Mouse (Mus musculus) kidney, embryonic 16.5 days (tissue): Measurements from ENCODE around the gene Epha4. TPM values are rescaled to one million over a fixed set of nuclear protein-coding genes. Genes with fewer than 3 reads are reported as not detected.

ENCODE experiments used
- ATAC-seq: fragments of 200-750 bp; cut with Nextera tagmentation; 2 replicates; pipeline ENCODE4 v1.8.0; 2017; ENCODE audit warnings: moderate TSS enrichment; ENCODE audit not compliant: low FRiP score, low TSS enrichment
- H3K27ac ChIP-seq: fragments of 300-500 bp; sonication (generic); 2 replicates; pipeline ENCODE4 v1.5.1; 2014; ENCODE audit warnings: low read length
- H3K27me3 ChIP-seq: fragments of 300-500 bp; sonication (generic); 2 replicates; pipeline ENCODE4 v1.6.1; 2014; ENCODE audit warnings: low read length, control low read depth, mixed read lengths; ENCODE audit not compliant: insufficient read depth
- H3K36me3 ChIP-seq: fragments of 300-500 bp; sonication (generic); 2 replicates; pipeline ENCODE4 v1.6.1; 2014; ENCODE audit warnings: low read length, control low read depth, mixed read lengths; ENCODE audit not compliant: insufficient read depth
- H3K4me1 ChIP-seq: fragments of 300-500 bp; sonication (generic); 2 replicates; pipeline ENCODE4 v1.6.1; 2014; ENCODE audit warnings: low read length, control low read depth, mixed read lengths; ENCODE audit not compliant: insufficient read depth
- H3K4me2 ChIP-seq: fragments of 300-500 bp; sonication (generic); replicated peaks from 2 replicates; pipeline ENCODE4 v1.6.1; 2014; ENCODE audit warnings: low read depth, low read length
- H3K4me3 ChIP-seq: fragments of 300-500 bp; sonication (generic); 2 replicates; pipeline ENCODE4 v1.5.1; 2014; ENCODE audit warnings: mild to moderate bottlenecking, low read length
- H3K9ac ChIP-seq: fragments of 300-500 bp; sonication (generic); replicated peaks from 2 replicates; pipeline ENCODE4 v1.6.1; 2014; ENCODE audit warnings: low read length
- H3K9me3 ChIP-seq: fragments of 300-500 bp; sonication (generic); 2 replicates; pipeline ENCODE4 v1.6.1; 2016; ENCODE audit warnings: low read length, control low read depth
- whole genome bisulfite sequencing: fragments of 180-500 bp; shearing (Covaris S2); extraction: QIAGEN DNeasy Blood & Tissue Kit; methylation state at CpG from one replicate; pipeline ENCODE4 v1.1.7; 2014; 5-methylcytosine and 5-hydroxymethylcytosine counted together
- polyA plus RNA-seq: library from polyadenylated mRNA; unstranded; fragments of >200 nt; fragmentation: Nextera tagmentation; extraction: Ambion mirVana; gene quantifications from 2 replicates; pipeline ENCODE4 v1.2.1, GENCODE M21; 2015

Epha4 gene
- polyA plus RNA-seq, 1 experiment from 2014 or later, result 17.0 TPM

DNA sequence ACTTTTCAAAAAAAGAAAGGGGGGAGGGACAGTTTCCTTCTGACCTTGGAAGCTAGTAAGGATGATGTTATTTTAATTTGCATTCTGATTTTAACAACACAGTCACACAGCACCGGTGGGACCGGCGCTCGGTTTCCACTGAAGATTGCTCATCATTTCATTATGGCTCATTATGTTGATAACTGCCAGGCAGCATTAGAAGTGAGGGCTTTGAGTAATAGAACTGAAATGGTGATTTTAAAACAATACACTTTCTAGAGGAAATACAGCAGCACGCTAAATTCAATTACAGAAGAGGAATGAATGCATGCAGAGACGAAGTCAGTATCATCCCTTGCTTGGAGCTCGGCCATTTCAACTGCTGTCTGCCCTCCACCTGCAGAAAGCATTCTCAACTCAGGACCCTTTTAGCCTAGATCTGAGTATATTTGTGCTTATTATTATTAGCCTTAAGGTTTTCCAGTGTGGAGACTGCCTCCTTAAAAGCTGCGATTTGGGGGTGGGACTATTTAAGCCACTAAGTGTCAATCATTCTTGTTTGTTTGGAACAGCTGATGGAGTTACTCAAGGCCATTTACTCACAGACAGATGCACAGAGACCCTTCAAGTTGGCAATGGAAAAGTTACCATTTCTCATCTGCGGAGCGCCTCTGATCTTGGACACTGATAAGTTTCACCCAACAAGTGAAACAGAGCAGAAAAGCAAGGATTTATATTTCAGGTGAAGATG, 76.8 kb downstream of the Epha4 start:
- 0 out of 2 replicates have a peak, but pooled peaks cover 3% of the 10 kb centered on the region for H3K36me3 ChIP-seq
- no peak overlapping the region for H3K9ac ChIP-seq
- H3K27me3 ChIP-seq, result no peaks in the 10 kb centered on the region
- no peak overlapping the region for H3K4me3 ChIP-seq
- H3K4me1 ChIP-seq, result peaks cover 14% of the 10 kb centered on the region
- WGBS, result 82% methylated on average over 10 of the region's 10 CpGs
- H3K27ac ChIP-seq, result no peak overlapping the region
- no peaks in the 10 kb centered on the region for H3K9me3 ChIP-seq
- no peak overlapping the region for H3K4me2 ChIP-seq
- no peak for ATAC-seq

DNA sequence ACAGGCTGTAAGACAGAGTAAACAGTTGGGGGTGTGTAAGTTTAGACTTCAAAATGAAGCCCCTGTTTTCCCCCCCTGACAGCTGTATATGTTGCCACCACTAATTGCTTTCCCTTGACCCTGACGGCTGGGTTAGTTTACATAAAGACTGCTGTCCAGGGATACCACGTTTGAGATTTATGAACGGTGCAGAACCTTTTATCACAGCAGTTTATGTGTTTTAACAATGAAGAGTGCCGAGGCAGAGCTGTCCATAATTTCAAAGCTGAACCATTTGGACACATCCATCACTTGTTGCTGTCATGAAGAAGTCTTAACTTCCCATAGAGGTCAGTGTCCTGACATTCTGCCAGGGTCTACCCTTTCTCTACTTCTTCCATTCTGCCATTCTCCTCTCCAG, 79.8 kb downstream of the Epha4 start:
- Histone ChIP-seq H3K36me3 (no peaks in the 10 kb centered on the region), H3K9ac (no peak overlapping the region), H3K9me3 (no peaks in the 10 kb centered on the region), H3K27me3 (no peaks in the 10 kb centered on the region), H3K4me2 (no peak overlapping the region), H3K4me3 (no peak overlapping the region), H3K27ac (no peak overlapping the region), H3K4me1 (peaks cover 4% of the 10 kb centered on the region)
- ATAC-seq, result no peak
- WGBS, result 11% methylated on average over 4 of the region's 4 CpGs

DNA sequence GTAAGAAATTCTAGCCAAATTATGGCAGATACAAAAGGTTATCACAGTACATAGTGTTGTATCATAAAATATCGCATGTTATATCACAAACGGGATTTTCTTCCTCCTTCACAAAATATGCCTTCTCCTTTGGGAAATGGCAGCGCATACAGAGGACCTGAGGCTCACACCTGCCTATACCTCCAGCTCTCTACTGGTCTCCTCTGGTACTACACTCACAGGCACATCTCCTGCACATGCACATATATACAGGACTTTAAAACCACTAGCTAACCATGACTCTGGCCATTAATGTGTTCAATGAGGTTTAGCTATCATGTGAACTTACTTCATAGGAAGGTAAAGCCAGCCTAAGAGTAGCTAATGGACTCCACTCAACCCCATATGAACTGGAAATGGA, 81.7 kb downstream of the Epha4 start:
- Histone ChIP-seq H3K27me3 (no peaks in the 10 kb centered on the region), H3K9me3 (no peaks in the 10 kb centered on the region), H3K4me3 (no peak overlapping the region), H3K9ac (no peak overlapping the region), H3K4me2 (no peak overlapping the region), H3K27ac (no peak overlapping the region), H3K4me1 (0 out of 2 replicates have a peak, but pooled peaks cover 7% of the 10 kb centered on the region), H3K36me3 (no peaks in the 10 kb centered on the region)
- 89% methylated on average over 3 of the region's 3 CpGs for WGBS
- no peak for ATAC-seq

DNA sequence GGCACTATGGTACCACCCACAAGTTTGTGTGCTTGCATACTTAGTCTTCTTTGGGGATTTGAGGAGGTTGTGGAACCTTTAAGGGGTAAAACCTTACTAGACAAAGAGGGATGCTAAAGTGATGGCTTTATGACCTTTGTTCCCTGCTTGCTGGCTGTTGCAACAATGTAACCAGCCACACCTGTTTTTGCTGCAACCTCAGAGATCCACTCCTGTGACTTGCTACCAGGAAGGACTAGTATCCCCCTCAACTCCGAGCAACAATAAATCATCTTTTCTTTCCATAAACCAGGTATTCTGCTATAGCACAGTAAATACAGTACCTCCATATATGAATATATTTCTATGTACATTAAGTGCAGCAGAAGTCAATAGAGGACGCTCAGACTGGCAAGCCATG, 82.4 kb downstream of the Epha4 start:
- WGBS, result 87% methylated on average over 2 of the region's 2 CpGs
- Histone ChIP-seq H3K9ac (no peak overlapping the region), H3K4me3 (no peak overlapping the region), H3K27ac (no peak overlapping the region), H3K9me3 (no peaks in the 10 kb centered on the region), H3K4me2 (no peak overlapping the region), H3K36me3 (no peaks in the 10 kb centered on the region), H3K4me1 (0 out of 2 replicates have a peak, but pooled peaks cover 7% of the 10 kb centered on the region), H3K27me3 (no peaks in the 10 kb centered on the region)
- ATAC-seq, result no peak

DNA sequence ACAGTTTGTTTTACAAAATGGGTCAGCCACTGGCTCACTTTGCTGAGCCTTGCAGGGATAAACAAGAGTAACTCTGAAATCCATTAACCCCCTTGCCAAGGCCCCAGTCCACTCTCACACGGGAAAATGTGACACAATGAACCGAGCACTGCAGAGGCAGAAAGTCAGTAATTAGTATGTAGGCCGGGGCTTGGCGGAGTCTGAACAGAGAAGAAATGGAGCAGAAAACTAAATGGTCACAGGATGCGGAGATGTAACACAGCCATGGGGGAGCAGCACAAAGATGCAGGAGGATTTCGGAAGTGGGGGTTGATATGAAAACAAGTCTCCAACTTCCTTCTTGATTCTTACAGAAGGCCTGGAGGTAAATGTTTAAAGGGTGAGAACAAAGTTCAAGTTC, 85.7 kb downstream of the Epha4 start:
- WGBS, result 48% methylated on average over 6 of the region's 6 CpGs
- Histone ChIP-seq H3K36me3 (peaks cover 4% of the 10 kb centered on the region), H3K27me3 (no peaks in the 10 kb centered on the region), H3K9me3 (no peaks in the 10 kb centered on the region), H3K4me1 (0 out of 2 replicates have a peak, but pooled peaks cover 7% of the 10 kb centered on the region), H3K9ac (no peak overlapping the region), H3K27ac (peak overlapping the region; percentile 67; the same call in 1 of the 2 replicates), H3K4me2 (no peak overlapping the region), H3K4me3 (no peak overlapping the region)
- peak; percentile 82 for ATAC-seq

DNA sequence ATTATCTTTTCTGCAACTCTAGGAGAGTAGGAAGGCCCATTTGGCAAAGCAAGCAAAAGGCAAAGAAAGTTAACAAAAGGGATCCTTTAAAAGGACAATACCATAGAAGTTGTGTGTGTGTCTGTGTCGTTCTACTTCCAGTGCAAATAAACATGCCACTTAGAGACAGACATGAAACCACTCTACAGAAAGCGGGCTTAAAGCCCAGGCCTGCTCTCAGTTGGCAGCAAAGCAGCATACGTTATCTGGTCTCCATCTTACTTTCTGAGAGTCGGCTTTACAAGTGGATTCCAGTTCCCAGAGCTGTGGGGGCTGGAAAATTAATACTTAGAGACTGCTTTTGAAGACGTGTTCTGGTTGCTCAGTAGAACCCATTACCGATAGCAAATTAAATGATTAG, 87.9 kb downstream of the Epha4 start:
- H3K4me2 ChIP-seq, result no peak overlapping the region
- H3K4me1 ChIP-seq, result 0 out of 2 replicates have a peak, but pooled peaks cover 7% of the 10 kb centered on the region
- no peak overlapping the region for H3K4me3 ChIP-seq
- no peak overlapping the region for H3K9ac ChIP-seq
- 65% methylated on average over 6 of the region's 6 CpGs for WGBS
- no peaks in the 10 kb centered on the region for H3K27me3 ChIP-seq
- no peaks in the 10 kb centered on the region for H3K9me3 ChIP-seq
- no peak for ATAC-seq
- H3K36me3 ChIP-seq, result peaks cover 4% of the 10 kb centered on the region
- H3K27ac ChIP-seq, result no peak overlapping the region

DNA sequence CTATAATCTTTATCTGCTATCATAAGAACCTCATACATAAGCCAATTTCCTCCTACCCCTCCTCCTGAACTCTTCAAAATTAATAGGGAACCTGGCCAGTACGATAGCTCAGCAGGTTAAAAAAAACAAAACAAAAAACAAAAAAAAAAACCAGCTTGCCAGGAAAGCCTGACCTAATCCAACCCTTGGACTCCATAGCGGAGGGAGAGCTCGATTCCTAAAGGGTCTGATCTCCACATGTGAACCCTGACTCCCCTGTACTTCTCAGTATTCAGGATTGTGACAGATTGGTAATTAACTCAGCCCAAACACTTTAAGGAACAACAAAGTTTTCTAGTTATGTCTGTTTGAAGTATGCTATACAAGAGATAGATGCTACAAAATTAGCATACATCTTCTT, 89.7 kb downstream of the Epha4 start:
- 67% methylated on average over 3 of the region's 3 CpGs for WGBS

DNA sequence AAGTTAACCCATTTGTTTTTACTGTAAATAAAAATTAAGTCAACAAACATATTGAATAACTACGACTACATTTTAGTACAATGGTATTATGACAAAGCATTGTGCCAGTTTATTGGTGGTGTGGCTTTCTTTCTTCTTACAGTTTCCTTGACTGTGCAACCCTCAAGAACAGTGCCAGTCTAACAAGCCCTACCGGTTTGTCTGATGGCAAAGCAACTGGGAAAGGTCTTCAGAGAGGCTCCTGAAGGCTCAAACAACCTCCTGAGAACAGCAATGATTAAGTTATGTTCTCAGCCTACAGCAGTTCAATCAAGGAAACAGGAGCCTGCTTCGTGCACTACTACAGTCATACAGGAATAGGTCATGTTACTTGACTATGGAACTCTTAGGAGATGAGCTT, 93.8 kb downstream of the Epha4 start:
- no peak overlapping the region for H3K9ac ChIP-seq
- ATAC-seq, result no peak
- no peak overlapping the region for H3K4me3 ChIP-seq
- no peaks in the 10 kb centered on the region for H3K27me3 ChIP-seq
- H3K27ac ChIP-seq, result no peak overlapping the region
- peaks cover 4% of the 10 kb centered on the region for H3K36me3 ChIP-seq
- H3K9me3 ChIP-seq, result no peaks in the 10 kb centered on the region
- 88% methylated on average over 3 of the region's 3 CpGs for WGBS
- peaks cover 22% of the 10 kb centered on the region; the same call in 1 of the 2 replicates for H3K4me1 ChIP-seq
- no peak overlapping the region for H3K4me2 ChIP-seq

More for the DNA sequence above, 89.7 kb downstream of the Epha4 start:
- H3K9me3 ChIP-seq, result no peaks in the 10 kb centered on the region
- peaks cover 7% of the 10 kb centered on the region; the same call in 1 of the 2 replicates for H3K4me1 ChIP-seq
- no peak overlapping the region for H3K4me3 ChIP-seq
- no peak for ATAC-seq
- no peak overlapping the region for H3K4me2 ChIP-seq
- peaks cover 4% of the 10 kb centered on the region for H3K36me3 ChIP-seq
- no peak overlapping the region for H3K27ac ChIP-seq
- no peaks in the 10 kb centered on the region for H3K27me3 ChIP-seq
- no peak overlapping the region for H3K9ac ChIP-seq

DNA sequence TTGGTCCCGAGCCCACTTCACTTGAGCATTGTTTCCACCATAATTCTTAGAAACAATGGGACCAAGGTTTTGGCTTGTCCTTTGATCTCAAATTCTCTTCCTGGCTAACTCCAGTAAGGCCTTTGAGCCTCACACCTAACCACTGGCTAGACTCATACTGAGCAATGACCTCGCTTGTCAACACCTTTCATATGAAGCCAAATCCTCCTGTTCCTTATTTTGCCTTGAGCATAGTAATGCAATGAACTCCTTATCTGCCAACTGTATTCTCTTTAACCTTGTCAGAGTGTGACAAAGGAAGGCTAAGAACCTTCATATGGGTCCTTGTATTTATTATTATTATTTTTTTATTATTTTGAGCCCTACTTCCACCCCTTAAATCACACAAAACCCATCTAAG, 94.5 kb downstream of the Epha4 start:
- H3K9me3 ChIP-seq, result no peaks in the 10 kb centered on the region
- no peak for ATAC-seq
- no peak overlapping the region for H3K4me3 ChIP-seq
- peaks cover 22% of the 10 kb centered on the region; the same call in 1 of the 2 replicates for H3K4me1 ChIP-seq
- H3K27me3 ChIP-seq, result no peaks in the 10 kb centered on the region
- H3K36me3 ChIP-seq, result no peaks in the 10 kb centered on the region
- no peak overlapping the region for H3K4me2 ChIP-seq
- H3K27ac ChIP-seq, result no peak overlapping the region
- H3K9ac ChIP-seq, result no peak overlapping the region
- whole genome bisulfite sequencing, result 70% methylated on average over 2 of the region's 2 CpGs

DNA sequence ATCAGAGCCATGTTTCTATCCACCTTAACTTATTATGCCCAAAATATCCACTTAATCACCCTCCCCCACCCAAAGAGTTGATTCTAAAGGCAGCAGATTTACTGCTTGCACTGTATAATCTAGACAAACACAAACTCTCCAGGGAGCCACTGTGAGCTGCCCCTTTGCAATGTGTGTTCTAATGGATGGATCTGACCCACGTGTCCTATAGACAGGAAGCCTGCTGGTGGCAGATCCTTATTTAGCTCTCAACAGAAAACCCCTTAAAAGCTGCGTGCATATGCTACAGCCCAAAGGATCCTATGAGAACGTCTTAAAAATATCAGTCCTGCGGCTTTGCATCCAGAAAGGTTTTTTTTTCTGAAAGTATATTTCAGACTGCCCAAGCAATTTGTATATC, 98.0 kb downstream of the Epha4 start:
- Histone ChIP-seq H3K27me3 (no peaks in the 10 kb centered on the region), H3K36me3 (no peaks in the 10 kb centered on the region), H3K9ac (no peak overlapping the region), H3K9me3 (no peaks in the 10 kb centered on the region), H3K4me2 (no peak overlapping the region), H3K27ac (no peak overlapping the region), H3K4me1 (peaks cover 22% of the 10 kb centered on the region; the same call in 1 of the 2 replicates), H3K4me3 (no peak overlapping the region)
- 50% methylated on average over 4 of the region's 4 CpGs for WGBS
- no peak for ATAC-seq
